Mouse (Mus musculus): ENCODE measurements at regions not wholly inside any gene's neighbourhood (a gene's known extent, or its start where the extent isn't known, plus 50 kb on each side); places are given as distances from the start of the nearest gene placed in this dataset.
"Not testable (repeated sequence)": the region's sequence is repeated elsewhere in the genome, so short reads cannot be mapped to it uniquely, and the experiment has no call there.

GRCm38 (mm10) chrX:114802061-114802460, 102.8 kb upstream of the Ube2dnl1 start:
- H3K36me3 ChIP-seq (ENCODE audit: control insufficient read depth, insufficient read depth, low read length); H3K4me1 ChIP-seq (ENCODE audit: control insufficient read depth in 2 of 2, insufficient read depth in 2 of 2, low read length in 2 of 2); H3K9ac ChIP-seq (ENCODE audit: low read length); H3K4me3 ChIP-seq (ENCODE audit: control insufficient read depth in 1 of 2, insufficient read depth in 1 of 2, low read depth in 1 of 2, low read length in 2 of 2); H3K9me3 ChIP-seq (ENCODE audit: control insufficient read depth, low read length); H3K27ac ChIP-seq (replicated peaks in 1 of 2; ENCODE audit: control insufficient read depth in 1 of 2, insufficient read depth in 1 of 2, low read depth in 2 of 2, low read length in 2 of 2); H3K4me2 ChIP-seq (ENCODE audit: low read length); H3K27me3 ChIP-seq (ENCODE audit: control insufficient read depth, insufficient read depth, low read length): not testable (repeated sequence)
- whole genome bisulfite sequencing: 63% methylated on average over 3 of the region's 4 CpGs
- 0 out of 2 replicates have a peak, but pooled peaks have one; percentile 56 for ATAC-seq (ENCODE audit: insufficient number of reproducible peaks, insufficient read depth, low FRiP score, low read depth)

- ATAC-seq (ENCODE audit: insufficient number of reproducible peaks, insufficient read depth, low FRiP score, low read depth): no peak
- H3K27ac ChIP-seq (replicated peaks in 1 of 2; ENCODE audit: control insufficient read depth in 1 of 2, insufficient read depth in 1 of 2, low read depth in 2 of 2, low read length in 2 of 2): no peak overlapping the region
- H3K4me3 ChIP-seq (ENCODE audit: control insufficient read depth in 1 of 2, insufficient read depth in 1 of 2, low read depth in 1 of 2, low read length in 2 of 2): no peak overlapping the region
- no peak overlapping the region for H3K9ac ChIP-seq (ENCODE audit: low read length)
- no peak overlapping the region for H3K4me2 ChIP-seq (ENCODE audit: low read length)
- H3K27me3 ChIP-seq (ENCODE audit: control insufficient read depth, insufficient read depth, low read length): no peaks in the 10 kb centered on the region
- H3K36me3 ChIP-seq (ENCODE audit: control insufficient read depth, insufficient read depth, low read length): no peaks in the 10 kb centered on the region
- no peaks in the 10 kb centered on the region for H3K4me1 ChIP-seq (ENCODE audit: control insufficient read depth in 2 of 2, insufficient read depth in 2 of 2, low read length in 2 of 2)
- no peaks in the 10 kb centered on the region for H3K9me3 ChIP-seq (ENCODE audit: control insufficient read depth, low read length)
- 35% methylated on average over 4 of the region's 4 CpGs for WGBS
Measured at GRCm38 (mm10) chrX:114816267-114816666, 88.5 kb upstream of the Ube2dnl1 start.

GRCm38 (mm10) chrX:114836906-114837305, 67.9 kb upstream of the Ube2dnl1 start:
- H3K4me3 ChIP-seq (ENCODE audit: control insufficient read depth in 1 of 2, insufficient read depth in 1 of 2, low read depth in 1 of 2, low read length in 2 of 2): no peak overlapping the region
- WGBS: 52% methylated on average over 3 of the region's 3 CpGs
- no peaks in the 10 kb centered on the region for H3K36me3 ChIP-seq (ENCODE audit: control insufficient read depth, insufficient read depth, low read length)

DNA sequence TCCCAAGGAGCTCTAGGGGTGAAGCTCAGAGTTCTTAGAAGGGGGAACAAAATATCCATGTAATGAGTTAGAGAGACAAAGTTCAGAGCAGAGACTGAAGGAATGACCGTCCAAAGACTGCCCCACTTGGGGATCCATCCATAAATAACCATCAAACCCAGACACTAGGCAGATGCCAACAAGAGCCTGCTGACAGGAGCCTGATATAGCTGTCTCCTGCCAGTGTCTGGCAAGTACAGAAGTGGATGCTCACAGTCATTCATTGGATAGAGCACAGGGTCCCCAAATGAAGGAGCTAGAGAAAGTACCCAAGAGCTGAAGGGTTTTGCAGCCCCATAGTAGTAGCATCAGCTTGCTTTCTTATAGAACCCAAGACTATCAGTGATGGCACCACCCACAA, 61.3 kb upstream of the Ube2dnl1 start:
- Histone ChIP-seq H3K36me3 (ENCODE audit: control insufficient read depth, insufficient read depth, low read length) (no peaks in the 10 kb centered on the region), H3K27me3 (ENCODE audit: control insufficient read depth, insufficient read depth, low read length) (no peaks in the 10 kb centered on the region), H3K4me1 (ENCODE audit: control insufficient read depth in 2 of 2, insufficient read depth in 2 of 2, low read length in 2 of 2) (no peaks in the 10 kb centered on the region), H3K4me2 (ENCODE audit: low read length) (no peak overlapping the region), H3K4me3 (ENCODE audit: control insufficient read depth in 1 of 2, insufficient read depth in 1 of 2, low read depth in 1 of 2, low read length in 2 of 2) (no peak overlapping the region), H3K27ac (replicated peaks in 1 of 2; ENCODE audit: control insufficient read depth in 1 of 2, insufficient read depth in 1 of 2, low read depth in 2 of 2, low read length in 2 of 2) (peak overlapping the region; percentile 37 to 49; a peak in 2 of 4 replicates), H3K9ac (ENCODE audit: low read length) (no peak overlapping the region), H3K9me3 (ENCODE audit: control insufficient read depth, low read length) (no peaks in the 10 kb centered on the region)
- 22% methylated on average over 1 of the region's 1 CpGs for WGBS
- no peak for ATAC-seq (ENCODE audit: insufficient number of reproducible peaks, insufficient read depth, low FRiP score, low read depth)

More at GRCm38 (mm10) chrX:114836906-114837305, 67.9 kb upstream of the Ube2dnl1 start:
- Histone ChIP-seq H3K4me1 (ENCODE audit: control insufficient read depth in 2 of 2, insufficient read depth in 2 of 2, low read length in 2 of 2) (no peaks in the 10 kb centered on the region), H3K27me3 (ENCODE audit: control insufficient read depth, insufficient read depth, low read length) (no peaks in the 10 kb centered on the region), H3K9me3 (ENCODE audit: control insufficient read depth, low read length) (no peaks in the 10 kb centered on the region), H3K9ac (ENCODE audit: low read length) (no peak overlapping the region), H3K27ac (replicated peaks in 1 of 2; ENCODE audit: control insufficient read depth in 1 of 2, insufficient read depth in 1 of 2, low read depth in 2 of 2, low read length in 2 of 2) (no peak overlapping the region), H3K4me2 (ENCODE audit: low read length) (no peak overlapping the region)
- no peak for ATAC-seq (ENCODE audit: insufficient number of reproducible peaks, insufficient read depth, low FRiP score, low read depth)
